Mouse (Mus musculus) monocyte, adult 2 months (primary cell): ENCODE results near the gene Noxo1.
"Not testable (repeated sequence)": the region's sequence is repeated elsewhere in the genome, so short reads cannot be mapped to it uniquely, and the experiment has no call there.

ENCODE experiments used
- DNase-seq, 2 experiments: peaks; one replicate each; pipeline ENCODE4 v3.0.0; 2022; ENCODE audit warnings: low spot score in 2 of 2, low read depth in 1 of 2

The Noxo1 gene

GRCm38 (mm10) chr17:24676877-24677276 is 19.2 kb upstream of the Noxo1 start:
- DNase-seq: no peak

- no peak for DNase-seq
These were observed 18.4 kb upstream of the Noxo1 start for GRCm38 (mm10) chr17:24677500-24678080.

GRCm38 (mm10) chr17:24686514-24686913 is 9.5 kb upstream of the Noxo1 start:
- no peak for DNase-seq

DNA sequence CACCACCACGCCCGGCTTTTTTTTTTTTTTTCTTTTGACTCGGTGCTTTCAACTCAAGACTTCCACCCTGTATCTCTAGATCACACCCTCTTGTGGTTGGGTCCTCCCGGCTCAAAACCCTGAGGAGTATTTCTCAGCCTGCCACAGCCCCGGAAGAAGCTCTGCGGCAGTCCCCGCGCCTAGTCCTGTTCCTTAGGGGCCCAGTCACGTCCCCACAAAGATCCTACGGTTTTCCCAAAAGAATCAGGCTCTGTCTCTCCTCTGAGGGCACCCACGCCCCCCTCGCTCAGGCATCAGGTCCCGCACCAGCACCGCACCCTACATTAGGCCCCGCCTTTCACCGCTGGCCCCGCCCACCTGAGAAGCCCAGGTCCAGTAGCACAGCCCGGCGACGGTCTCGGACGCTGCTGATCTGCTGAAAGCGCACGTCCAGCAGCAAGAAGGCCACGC is 8.9 kb upstream of the Noxo1 start:
- peak in 1 of 2 experiments; percentile 38 for DNase-seq

DNA sequence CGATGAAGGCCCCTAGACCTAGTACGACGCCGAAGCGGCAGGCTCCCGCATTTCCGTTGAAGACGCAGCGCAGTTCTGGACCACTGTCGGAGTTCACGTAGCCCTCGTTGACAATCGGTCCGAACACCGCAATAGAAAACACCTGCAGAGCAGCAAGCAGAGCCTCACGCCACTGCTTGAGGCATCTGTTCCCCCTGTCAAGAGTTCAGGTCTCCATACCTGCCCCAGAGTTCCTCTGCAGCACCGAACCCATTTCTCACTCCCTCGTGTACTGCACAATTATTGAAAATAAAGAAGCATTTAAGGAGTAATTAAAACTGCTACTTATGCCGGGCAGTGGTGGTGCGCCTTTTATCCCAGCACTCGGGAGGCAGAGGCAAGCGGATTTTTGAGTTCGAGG is 8.4 kb upstream of the Noxo1 start:
- no peak for DNase-seq

- DNase-seq: no peak
These were observed 6.6 kb upstream of the Noxo1 start, which contains the start of gene Syngr3 for GRCm38 (mm10) chr17:24689251-24690081. TSS of gene Syngr3 (minus strand) at chr17:24689955.

DNA sequence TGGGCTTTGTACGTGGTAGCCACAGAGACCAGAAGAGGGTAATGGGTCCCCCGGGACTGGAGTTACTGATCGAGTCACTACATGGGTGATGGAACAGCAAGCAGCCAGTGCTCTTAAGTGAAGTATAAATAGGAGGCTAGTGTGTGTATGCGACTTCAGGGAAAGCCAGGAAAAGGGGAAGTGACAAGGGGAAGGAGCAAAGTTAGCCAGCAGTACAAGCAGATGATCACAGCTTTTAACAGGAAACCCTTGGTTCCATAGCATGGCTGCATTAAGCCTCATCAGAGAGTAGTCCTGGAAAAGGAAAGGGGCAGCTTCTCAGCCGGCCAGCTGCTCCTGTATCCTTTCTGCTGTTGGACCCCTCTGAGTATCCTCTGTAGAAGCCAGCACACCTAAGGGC is 3.6 kb upstream of the Noxo1 start:
- DNase-seq: no peak

DNA sequence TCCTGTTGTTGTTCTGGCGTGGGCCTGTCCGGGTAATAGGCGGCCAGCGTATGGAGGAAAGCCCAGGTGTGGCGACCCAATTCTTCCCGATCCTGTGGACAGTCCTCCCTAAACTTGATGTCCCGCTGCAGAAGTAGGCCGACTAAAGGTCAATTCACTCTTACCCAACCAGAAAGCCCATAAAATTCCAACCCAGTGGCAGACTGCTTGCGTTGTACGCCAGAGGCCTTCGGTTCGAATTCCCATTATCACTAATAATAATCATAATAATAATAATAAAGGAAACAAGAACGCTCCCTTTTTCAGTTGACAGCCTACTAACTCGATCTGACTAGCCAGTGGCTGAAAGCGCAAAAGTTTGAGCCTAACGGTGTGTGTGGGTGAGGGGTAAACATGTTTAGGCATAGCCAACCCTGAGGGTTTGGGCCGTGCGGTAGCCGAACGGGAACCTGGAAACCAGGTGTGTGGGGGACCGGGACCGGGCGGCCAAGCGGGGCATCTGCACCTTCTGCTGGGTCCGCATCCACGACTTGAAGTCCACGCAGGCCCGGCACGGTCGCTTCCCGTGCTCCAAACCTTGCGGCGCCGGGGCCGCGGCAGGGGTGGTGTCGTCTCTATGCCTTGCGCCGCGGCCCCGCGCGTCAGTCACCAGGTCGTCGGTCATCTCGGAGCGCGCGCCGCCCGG is 566 bp upstream of the Noxo1 start:
- DNase-seq: no peak

- no peak for DNase-seq
These were observed 2.0 kb downstream of the Noxo1 start for GRCm38 (mm10) chr17:24697985-24698384.

DNA sequence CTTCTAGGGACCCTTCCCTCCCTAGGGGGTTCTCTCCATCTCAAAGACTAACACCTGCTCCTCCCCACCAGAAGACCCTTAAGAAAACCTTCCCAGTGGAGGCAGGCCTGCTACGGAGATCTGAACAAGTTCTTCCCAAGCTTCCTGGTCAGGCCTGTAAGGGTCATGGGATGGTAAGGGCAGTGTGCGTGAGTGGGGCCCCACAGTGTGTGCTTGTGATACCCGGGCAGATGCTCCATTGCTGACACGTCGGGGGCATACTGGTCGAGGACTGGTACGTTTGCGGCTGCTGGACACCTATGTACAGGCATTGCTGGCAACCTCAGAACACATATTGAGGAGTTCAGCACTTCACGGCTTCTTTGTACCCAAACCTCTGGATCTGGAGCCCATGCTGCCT is 2.7 kb downstream of the Noxo1 start:
- DNase-seq: no peak

- DNase-seq: no peak
These were observed 3.4 kb downstream of the Noxo1 start for GRCm38 (mm10) chr17:24699473-24699872.

- no peak for DNase-seq
These were observed 5.2 kb downstream of the Noxo1 start for GRCm38 (mm10) chr17:24701251-24701650.

- no peak for DNase-seq
These were observed 9.8 kb downstream of the Noxo1 start for GRCm38 (mm10) chr17:24705821-24706220.

GRCm38 (mm10) chr17:24706982-24707800 is 11.2 kb downstream of the Noxo1 start, which contains the start of gene Tbl3:
TSS of gene Tbl3 (minus strand) at chr17:24707660.
- peak; percentile 70 to 88 for DNase-seq

DNA sequence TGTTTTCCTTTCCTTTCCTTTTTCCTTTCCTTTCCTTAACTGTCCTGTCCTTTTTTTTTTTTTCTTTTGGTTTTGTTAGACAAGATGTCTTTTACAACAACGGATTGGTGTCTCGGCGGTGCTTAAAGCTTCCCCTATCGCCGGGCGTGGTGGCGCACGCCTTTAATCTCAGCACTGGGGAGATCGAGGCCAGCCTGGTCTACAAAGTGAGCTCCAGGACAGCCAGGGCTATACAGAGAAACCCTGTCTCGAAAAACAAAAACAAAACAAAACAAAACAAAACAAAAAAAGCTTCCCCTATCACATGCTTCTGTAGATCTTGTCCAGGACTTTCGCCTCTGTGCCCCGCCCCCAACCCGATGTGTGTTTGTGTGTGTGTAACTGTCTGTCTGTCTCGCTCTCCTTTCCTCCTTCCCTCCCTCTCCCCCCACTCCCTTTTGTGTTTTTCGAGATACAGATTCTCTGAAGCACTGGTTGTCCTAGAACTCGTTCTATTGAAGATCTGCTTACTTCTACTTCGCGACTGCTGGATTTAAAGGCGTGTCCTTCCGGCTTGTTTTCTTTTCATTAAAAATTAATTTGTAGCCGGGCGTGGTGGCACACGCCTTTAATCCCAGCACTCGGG is 11.9 kb downstream of the Noxo1 start:
- DNase-seq: no peak

DNA sequence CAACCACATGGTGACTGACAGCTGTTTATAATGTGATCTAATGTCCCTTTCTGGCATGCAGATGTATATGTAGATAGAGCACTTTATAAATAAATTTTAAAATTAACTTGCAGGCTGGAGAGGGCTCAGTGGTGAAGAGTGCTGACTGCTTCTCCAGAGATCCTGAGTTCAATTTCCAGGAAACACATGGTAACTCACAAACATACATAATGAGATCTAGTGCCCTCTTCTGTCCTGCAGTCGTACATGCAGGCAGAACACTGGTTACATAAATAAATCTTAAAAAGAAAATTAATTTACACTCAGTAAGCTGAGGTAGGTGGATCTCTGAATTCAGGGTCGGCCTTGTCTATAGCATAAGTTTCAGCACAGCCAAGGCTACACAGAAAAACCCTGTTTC is 12.6 kb downstream of the Noxo1 start:
- no peak for DNase-seq

DNA sequence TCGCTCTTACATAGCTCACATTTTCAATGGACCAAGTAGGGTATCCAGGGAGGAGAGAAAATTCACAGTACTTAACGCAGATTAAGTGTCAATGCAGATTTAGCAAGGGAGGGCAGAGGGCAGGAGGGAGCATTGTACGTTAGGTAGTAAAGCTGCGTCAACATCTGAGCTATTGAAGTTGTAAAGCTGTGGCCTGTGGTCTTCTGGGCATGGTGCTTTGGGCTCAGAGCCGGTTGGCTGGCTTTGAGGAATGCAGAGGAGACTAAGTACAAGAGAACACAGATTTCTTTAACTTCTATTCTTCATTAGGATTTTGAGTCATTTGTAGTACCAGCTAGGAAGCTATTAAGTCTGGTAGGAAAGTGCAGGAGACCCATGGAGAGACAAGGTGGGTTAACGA is 19.5 kb downstream of the Noxo1 start:
- DNase-seq: no peak

GRCm38 (mm10) chr17:24716166-24716682 is 20.2 kb downstream of the Noxo1 start:
- no peak for DNase-seq

GRCm38 (mm10) chr17:24717943-24718342 is 21.9 kb downstream of the Noxo1 start, which contains the start of the genes Rnf151 and Rps2:
TSS of gene Rnf151 (minus strand) at chr17:24718063.
TSS of gene Rps2 (plus strand) at chr17:24718116.
- no peak for DNase-seq

DNA sequence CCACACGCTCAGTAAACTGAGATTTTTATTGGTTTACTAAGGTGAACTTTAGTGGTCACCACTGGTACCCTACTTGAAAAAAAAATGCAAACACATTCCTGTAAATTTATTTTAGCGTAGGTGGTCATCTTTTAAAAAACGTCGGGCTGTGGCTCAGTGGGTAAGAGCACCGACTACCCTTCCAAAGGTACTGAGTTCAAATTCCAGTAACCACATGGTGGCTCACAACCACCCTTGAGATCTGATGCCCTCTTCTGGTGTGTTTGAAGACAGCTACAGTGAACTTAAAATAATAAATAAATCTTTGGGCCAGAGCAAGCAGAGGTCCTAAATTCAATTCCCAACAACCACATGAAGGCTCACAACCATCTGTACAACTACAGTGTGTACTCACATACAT is 22.9 kb downstream of the Noxo1 start:
- DNase-seq: not testable (repeated sequence)
